Mouse (Mus musculus) CH12.LX (cell line): ENCODE measurements around the gene Casp9. TPM values are rescaled to one million over a fixed set of nuclear protein-coding genes. Genes with fewer than 3 reads are reported as not detected.

Source experiments
- DNase-seq: peaks from one replicate; pipeline ENCODE4 v3.0.0-alpha.2; 2013; ENCODE audit errors: extremely low read depth
- H3K27ac ChIP-seq: 2 replicates; pipeline ENCODE4 v1.5.1; 2012; ENCODE audit warnings: low read depth, mild to moderate bottlenecking, control low read depth, moderate library complexity; ENCODE audit not compliant: insufficient read depth
- H3K27me3 ChIP-seq: replicated peaks from 2 replicates; pipeline ENCODE3; 2012; ENCODE audit warnings: inconsistent platforms
- H3K36me3 ChIP-seq, 2 experiments: replicated peaks in 1 of 2; 2 replicates each; pipeline versions ENCODE3 to v1.6.1; 2012; ENCODE audit warnings: inconsistent platforms in 1 of 2, low read length in 1 of 2, mild to moderate bottlenecking in 1 of 2, mixed read lengths in 1 of 2, moderate library complexity in 1 of 2; ENCODE audit not compliant: control insufficient read depth in 1 of 2, insufficient read depth in 1 of 2
- H3K4me1 ChIP-seq, 2 experiments: 2 replicates each; pipeline ENCODE4 v1.6.1; 2012; ENCODE audit warnings: inconsistent platforms in 1 of 2, moderate library complexity in 1 of 2; ENCODE audit not compliant: insufficient read depth in 2 of 2, control insufficient read depth in 1 of 2
- H3K4me2 ChIP-seq: 2 replicates; pipeline ENCODE4 v1.6.1; 2012; ENCODE audit warnings: low read depth, mild to moderate bottlenecking, control low read depth; ENCODE audit not compliant: poor library complexity, insufficient read depth, severe bottlenecking
- H3K4me3 ChIP-seq, 3 experiments: fragments of 150-350 bp in 1 of 3; sonication (generic) in 1 of 3; replicated peaks in 1 of 3; 2 replicates each; pipeline versions ENCODE3 to v1.5.1; 2011 to 2012; ENCODE audit warnings: low read depth in 2 of 3, low read length in 2 of 3, mild to moderate bottlenecking in 2 of 3, moderate library complexity in 2 of 3, control low read depth in 1 of 3, improper control_type of control experiment in 1 of 3, inconsistent platforms in 1 of 3, mixed read lengths in 1 of 3; ENCODE audit not compliant: poor library complexity in 1 of 3
- H3K79me2 ChIP-seq: replicated peaks from 2 replicates; pipeline ENCODE4 v1.6.1; 2012; ENCODE audit warnings: mild to moderate bottlenecking, moderate library complexity; ENCODE audit not compliant: control insufficient read depth, poor library complexity, insufficient read depth, severe bottlenecking; ENCODE audit errors: extremely low read depth
- H3K9ac ChIP-seq: 2 replicates; pipeline ENCODE4 v1.6.1; 2012; ENCODE audit warnings: low read depth, mild to moderate bottlenecking, control low read depth, moderate library complexity; ENCODE audit not compliant: insufficient read depth
- H3K9me3 ChIP-seq: replicated peaks from 2 replicates; pipeline ENCODE3; 2012; ENCODE audit warnings: low read length, inconsistent platforms, mixed read lengths
- BHLHE40 ChIP-seq: IDR thresholded peaks from 2 replicates; pipeline ENCODE4 v1.6.1; 2011; ENCODE audit warnings: mild to moderate bottlenecking, low read depth, low read length, improper control_type of control experiment
- CHD2 ChIP-seq: IDR thresholded peaks from 2 replicates; pipeline ENCODE4 v1.6.1; 2011; ENCODE audit warnings: low read length, improper control_type of control experiment
- CTCF ChIP-seq, 2 experiments: IDR thresholded peaks in 1 of 2; conservative IDR thresholded peaks in 1 of 2; 2 replicates each; pipeline ENCODE4 v1.5.1; 2011 to 2012; ENCODE audit warnings: low read depth in 2 of 2, low read length in 2 of 2, improper control_type of control experiment in 1 of 2, inconsistent platforms in 1 of 2, mild to moderate bottlenecking in 1 of 2, moderate library complexity in 1 of 2
- E2F4 ChIP-seq: IDR thresholded peaks from 2 replicates; pipeline ENCODE4 v1.6.1; 2011; ENCODE audit warnings: low read depth, low read length, improper control_type of control experiment; ENCODE audit not compliant: insufficient replicate concordance
- ELF1 ChIP-seq: IDR thresholded peaks from 2 replicates; pipeline ENCODE4 v1.6.1; 2014; ENCODE audit warnings: low read depth, mild to moderate bottlenecking, inconsistent platforms, low read length, improper control_type of control experiment
- ETS1 ChIP-seq: conservative IDR thresholded peaks from 2 replicates; pipeline ENCODE4 v1.6.1; 2012; ENCODE audit warnings: low read depth, mild to moderate bottlenecking, inconsistent platforms, low read length, improper control_type of control experiment, moderate library complexity
- GABPA ChIP-seq: IDR thresholded peaks from 2 replicates; pipeline ENCODE4 v1.6.1; 2012; ENCODE audit warnings: low read depth, low read length, improper control_type of control experiment, inconsistent platforms; ENCODE audit not compliant: insufficient replicate concordance
- HCFC1 ChIP-seq: IDR thresholded peaks from 2 replicates; pipeline ENCODE4 v1.6.1; 2012; ENCODE audit warnings: low read depth, mild to moderate bottlenecking, inconsistent platforms, low read length, improper control_type of control experiment
- JUN ChIP-seq: IDR thresholded peaks from 2 replicates; pipeline ENCODE4 v1.6.1; 2011; ENCODE audit warnings: low read depth, mild to moderate bottlenecking, low read length, improper control_type of control experiment, moderate library complexity; ENCODE audit not compliant: insufficient read depth
- JUND ChIP-seq: conservative IDR thresholded peaks from 2 replicates; pipeline ENCODE4 v1.6.1; 2011; ENCODE audit warnings: low read depth, low read length, improper control_type of control experiment
- KAT2A ChIP-seq: IDR thresholded peaks from 2 replicates; pipeline ENCODE4 v1.6.1; 2012; ENCODE audit warnings: low read length, improper control_type of control experiment, inconsistent platforms; ENCODE audit not compliant: insufficient replicate concordance
- NELFE ChIP-seq: IDR thresholded peaks from 2 replicates; pipeline ENCODE4 v1.6.1; 2011; ENCODE audit warnings: low read depth, low read length, improper control_type of control experiment
- NRF1 ChIP-seq: IDR thresholded peaks from 2 replicates; pipeline ENCODE4 v1.6.1; 2014; ENCODE audit warnings: low read depth, mild to moderate bottlenecking, inconsistent platforms, low read length, improper control_type of control experiment, moderate library complexity
- PAX5 ChIP-seq: IDR thresholded peaks from 2 replicates; pipeline ENCODE4 v1.6.1; 2012; ENCODE audit warnings: low read length, inconsistent platforms, mixed read lengths
- RAD21 ChIP-seq: IDR thresholded peaks from 2 replicates; pipeline ENCODE4 v1.6.1; 2011; ENCODE audit warnings: low read depth, mild to moderate bottlenecking, low read length, improper control_type of control experiment, moderate library complexity
- RCOR1 ChIP-seq: conservative IDR thresholded peaks from 2 replicates; pipeline ENCODE4 v1.6.1; 2012; ENCODE audit warnings: low read depth, mild to moderate bottlenecking, inconsistent platforms, low read length, improper control_type of control experiment
- SIN3A ChIP-seq: IDR thresholded peaks from 2 replicates; pipeline ENCODE4 v1.6.1; 2012; ENCODE audit warnings: low read length, improper control_type of control experiment, inconsistent platforms
- SMC3 ChIP-seq: IDR thresholded peaks from 2 replicates; pipeline ENCODE4 v1.6.1; 2011; ENCODE audit warnings: low read depth, low read length, improper control_type of control experiment
- USF1 ChIP-seq: IDR thresholded peaks from 2 replicates; pipeline ENCODE4 v1.6.1; 2014; ENCODE audit warnings: low read depth, mild to moderate bottlenecking, inconsistent platforms, low read length, improper control_type of control experiment
- ZKSCAN1 ChIP-seq: IDR thresholded peaks from 2 replicates; pipeline ENCODE4 v1.6.1; 2012; ENCODE audit warnings: low read depth, inconsistent platforms, low read length, improper control_type of control experiment, borderline replicate concordance
- ZMIZ1 ChIP-seq: IDR thresholded peaks from 2 replicates; pipeline ENCODE4 v1.6.1; 2012; ENCODE audit warnings: low read depth, mild to moderate bottlenecking, inconsistent platforms, low read length, improper control_type of control experiment
- ZNF384 ChIP-seq: IDR thresholded peaks from 2 replicates; pipeline ENCODE4 v1.6.1; 2012; ENCODE audit warnings: low read depth, low read length, improper control_type of control experiment, inconsistent platforms
- dilution Hi-C: fragments of 300-500 bp; cut with MboI; formaldehyde crosslinking; loops from 2 replicates; pipeline ENCODE4 v1.14.3; 2020; ENCODE audit warnings: low sequenced_read_pairs; ENCODE audit not compliant: extremely low pct_unique_long_range_greater_than_20kb, extremely low pct_ligation_motif_present
- in situ Hi-C: fragments of 300-500 bp; cut with MboI; formaldehyde crosslinking; loops from 3 replicates; pipeline ENCODE4 v1.14.3; 2019; ENCODE audit warnings: low sequenced_read_pairs, low pct_ligation_motif_present, low pct_unique_long_range_greater_than_20kb, mixed read lengths
- polyA plus RNA-seq: library from polyadenylated mRNA; unstranded; fragments of >175 nt; gene quantifications from 2 replicates; pipeline ENCODE4 v1.2.1, GENCODE M21; 2012; ENCODE audit warnings: low read depth; ENCODE audit not compliant: insufficient read length
- total RNA-seq, 2 experiments: library from RNA; depleted of rRNA; stranded (reverse); fragments of 300-350 nt in 1 of 2; fragments of >200 nt in 1 of 2; gene quantifications; 2 replicates each; pipeline ENCODE4 v1.2.3; 2012 to 2014

Casp9 gene
- total and polyA plus RNA-seq, 3 experiments = 5.2 to 15.3 (median 14.5) TPM

- H3K36me3 ChIP-seq = peaks cover 47 to 69% of the 10 kb centered on the region in 2 experiments
- no peaks in the 10 kb centered on the region for H3K9me3 ChIP-seq
- H3K4me2 ChIP-seq = no peak overlapping the region
- no peak for DNase-seq
- peaks cover 3 to 25% of the 10 kb centered on the region in 2 experiments; a peak in 3 of 4 replicates for H3K4me1 ChIP-seq
- H3K79me2 ChIP-seq = no peaks in the 10 kb centered on the region
- no peak overlapping the region for H3K9ac ChIP-seq
- H3K4me3 ChIP-seq = no peak overlapping the region
- dilution Hi-C loops (no loop called here), in situ Hi-C loops (loop anchor here (5.0 kb wide), 1 partner anchor 41 kb away; the partner anchor contains the start of gene Ctrc)
- no peak for TF ChIP-seq ELF1
- TF ChIP-seq ZMIZ1 = no peak
- TF ChIP-seq CTCF (conservative IDR thresholded peaks at IDR 0.05 in 1 of 2, IDR thresholded peaks at IDR 0.05 in 1 of 2; ENCODE audit: low read depth in 2 of 2, low read length in 2 of 2) = no peak
- no peak for TF ChIP-seq RCOR1
- TF ChIP-seq NRF1 = no peak
- no peak for TF ChIP-seq ETS1
- TF ChIP-seq BHLHE40 = no peak
- TF ChIP-seq JUND = no peak
- no peak for TF ChIP-seq ZNF384
- TF ChIP-seq JUN = no peak
- TF ChIP-seq KAT2A = no peak
- no peak for TF ChIP-seq USF1
- no peak for TF ChIP-seq CHD2
- TF ChIP-seq GABPA = no peak
- TF ChIP-seq SIN3A = no peak
- no peak for TF ChIP-seq ZKSCAN1
- TF ChIP-seq NELFE = no peak
- TF ChIP-seq HCFC1 = no peak
- TF ChIP-seq SMC3 = no peak
- TF ChIP-seq E2F4 = no peak
- H3K27me3 ChIP-seq = no peaks in the 10 kb centered on the region
- no peak overlapping the region for H3K27ac ChIP-seq
Observed at GRCm38 (mm10) chr4:141805886-141806285, 12.5 kb downstream of the Casp9 start.

- DNase-seq = peak; percentile 73
- no peaks in the 10 kb centered on the region for H3K9me3 ChIP-seq
- no peaks in the 10 kb centered on the region for H3K27me3 ChIP-seq
- H3K9ac ChIP-seq = no peak overlapping the region
- no peak overlapping the region for H3K4me2 ChIP-seq
- no peak overlapping the region for H3K27ac ChIP-seq
- H3K79me2 ChIP-seq = no peaks in the 10 kb centered on the region
- in situ Hi-C loops (loop anchor here (5.0 kb wide), 1 partner anchor 37 kb away; the partner anchor contains the start of gene Ctrc), dilution Hi-C loops (no loop called here)
- TF ChIP-seq GABPA (no peak), PAX5 (no peak), RAD21 (peak; percentile 89), E2F4 (no peak), NELFE (no peak), SMC3 (peak; percentile 84), ELF1 (peak; percentile 86), CTCF (conservative IDR thresholded peaks at IDR 0.05 in 1 of 2, IDR thresholded peaks at IDR 0.05 in 1 of 2; ENCODE audit: low read depth in 2 of 2, low read length in 2 of 2) (peak; percentile 62 to 90)
- peaks cover 58 to 83% of the 10 kb centered on the region in 2 experiments for H3K36me3 ChIP-seq
- peaks cover 0 to 5% of the 10 kb centered on the region in 2 experiments; a peak in 3 of 4 replicates for H3K4me1 ChIP-seq
- no peak overlapping the region for H3K4me3 ChIP-seq
Observed at GRCm38 (mm10) chr4:141809850-141810464, 16.5 kb downstream of the Casp9 start.
